Mouse (Mus musculus) cerebellum, adult (tissue): ENCODE results near the gene Tom1.

Source experiments
- ATAC-seq: cut with Nextera tagmentation; 2 replicates; pipeline ENCODE4 v1.9.2; 2017; ENCODE audit warnings: mild to moderate bottlenecking, moderate library complexity, mixed read lengths; ENCODE audit not compliant: insufficient number of reproducible peaks, low FRiP score, low TSS enrichment

Tom1 gene

DNA sequence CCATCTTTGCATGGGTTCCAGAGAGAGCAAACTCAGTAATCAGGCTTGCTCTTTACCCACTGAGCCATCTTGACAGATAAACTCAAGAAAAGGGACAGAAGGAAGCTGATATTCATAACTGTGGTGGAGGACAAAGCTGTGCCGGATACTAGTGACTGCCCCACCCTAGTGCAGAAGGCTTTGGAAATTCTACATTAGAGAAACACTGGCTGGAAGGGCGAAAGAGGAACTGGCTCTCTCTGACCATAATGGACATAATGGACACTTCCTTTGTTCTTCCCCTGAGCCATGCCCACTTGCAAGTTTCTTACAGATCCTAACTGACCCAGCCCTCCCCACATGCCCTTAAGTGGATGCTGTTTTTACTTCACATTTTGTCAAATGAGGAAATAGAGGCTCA, 52.5 kb downstream of the Tom1 start:
- no peak for ATAC-seq

GRCm38 (mm10) chr8:75087127-75087526, 53.6 kb downstream of the Tom1 start:
- ATAC-seq = no peak

DNA sequence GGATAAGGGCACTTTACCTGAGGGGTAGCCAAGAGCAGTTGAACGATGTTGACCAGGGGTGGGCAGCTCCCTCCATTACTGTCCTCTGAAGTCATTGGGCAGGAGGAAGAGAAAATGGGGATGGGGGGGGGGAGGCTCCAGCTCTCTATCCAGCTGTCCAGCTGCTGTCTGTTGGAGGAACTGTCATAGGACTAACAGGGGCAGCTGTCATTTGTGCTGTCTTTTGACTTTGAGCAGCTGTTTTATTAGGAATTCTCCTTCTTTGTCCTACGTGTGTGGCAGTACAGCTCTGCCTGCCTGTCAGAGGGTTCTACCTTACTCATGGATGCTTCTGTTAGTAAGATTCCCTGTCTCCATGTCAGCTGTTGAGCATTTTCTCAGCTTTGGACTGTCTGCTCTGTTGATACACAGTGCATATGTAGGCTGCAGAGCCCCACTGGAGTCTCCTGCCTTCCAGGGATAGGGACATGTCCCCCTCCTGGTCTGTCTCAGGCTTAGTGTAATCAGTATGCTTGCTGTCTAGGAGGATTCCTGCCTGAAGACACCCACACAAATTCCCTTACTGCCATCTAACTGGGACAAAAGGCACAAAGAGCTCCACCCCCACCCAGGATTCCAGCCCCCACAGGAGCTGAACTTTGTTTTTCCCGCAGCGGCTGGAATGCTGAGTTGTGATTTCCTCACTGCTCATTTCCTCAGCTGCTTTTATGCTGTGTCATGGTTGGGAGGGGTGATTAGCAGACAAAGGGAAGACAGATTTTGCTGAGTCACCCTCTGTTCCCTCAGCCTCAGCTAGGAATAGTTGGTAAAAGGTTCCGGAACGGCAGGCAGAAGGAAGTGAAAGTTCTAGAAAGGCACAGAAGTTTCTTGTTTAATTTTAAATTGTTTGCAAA, 55.7 kb downstream of the Tom1 start:
- no peak for ATAC-seq

GRCm38 (mm10) chr8:75090781-75091365, 57.4 kb downstream of the Tom1 start:
- no peak for ATAC-seq

GRCm38 (mm10) chr8:75093399-75094156, 60.1 kb downstream of the Tom1 start, which contains the start of gene Hmox1:
Gene Hmox1, plus strand, starts transcription at chr8:75093621.
- peak; percentile 80 for ATAC-seq

GRCm38 (mm10) chr8:75102956-75103355, 69.5 kb downstream of the Tom1 start:
- ATAC-seq = no peak

GRCm38 (mm10) chr8:75103376-75103878, 69.9 kb downstream of the Tom1 start:
- ATAC-seq = no peak

GRCm38 (mm10) chr8:75108527-75109235, 75.2 kb downstream of the Tom1 start:
- ATAC-seq = peak; percentile 74

DNA sequence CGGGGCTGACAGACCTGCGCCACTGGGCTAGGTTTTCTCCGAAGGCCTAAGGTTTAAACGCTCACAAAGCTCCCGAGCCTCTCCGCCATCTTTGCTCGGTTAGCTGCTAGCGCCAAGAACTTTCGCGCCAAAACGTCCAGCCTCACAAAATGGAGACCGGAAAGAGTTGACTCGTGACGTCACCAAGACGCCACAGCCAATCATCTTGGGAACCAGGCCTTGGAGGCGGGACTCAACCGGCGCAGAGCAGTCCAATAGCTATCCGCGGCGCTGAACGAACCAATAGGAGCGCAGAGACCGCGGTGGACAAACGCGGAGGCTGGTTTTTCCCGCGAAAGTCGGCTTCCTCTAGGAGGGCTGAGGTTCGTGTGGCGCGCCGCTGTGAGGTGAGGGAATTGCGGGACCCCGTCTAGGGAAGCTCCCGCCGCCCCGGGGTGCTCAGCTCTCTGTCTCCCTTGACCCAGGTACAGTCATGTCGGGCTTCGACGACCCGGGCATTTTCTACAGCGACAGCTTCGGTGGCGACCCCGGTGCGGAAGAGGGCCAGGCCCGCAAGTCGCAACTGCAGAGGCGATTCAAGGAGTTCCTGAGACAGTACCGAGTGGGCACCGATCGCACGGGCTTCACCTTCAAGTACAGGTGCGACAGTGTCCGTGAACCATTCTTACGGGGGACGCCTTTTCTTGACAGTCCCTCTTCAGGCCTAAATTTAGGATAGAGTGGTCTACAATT, 75.9 kb downstream of the Tom1 start, which contains the start of gene Mcm5:
TSS of gene Mcm5 (plus strand) at position 334 of the 732 bp plus-strand sequence.
- peak; percentile 96 for ATAC-seq

GRCm38 (mm10) chr8:75110093-75110492, 76.6 kb downstream of the Tom1 start:
- ATAC-seq = no peak

DNA sequence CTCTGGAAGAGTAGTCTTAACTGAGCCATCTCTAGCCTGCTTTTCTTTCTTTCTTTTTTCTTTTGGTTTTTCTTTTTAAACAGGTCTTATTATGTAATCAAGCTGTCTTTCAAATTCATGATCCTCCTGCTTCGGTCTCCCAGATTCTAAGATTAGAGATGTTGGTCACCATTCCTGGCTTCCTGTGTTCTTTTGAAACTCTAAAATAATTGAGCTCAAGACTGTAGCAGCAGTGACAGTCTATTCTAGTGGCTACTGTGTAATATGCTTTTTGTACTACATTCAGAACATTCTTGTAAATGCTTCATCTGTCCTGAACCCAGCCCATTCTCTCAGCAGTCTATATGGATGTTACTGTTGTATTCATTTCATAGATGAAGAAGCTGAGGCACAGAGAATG, 85.0 kb downstream of the Tom1 start:
- ATAC-seq = no peak

GRCm38 (mm10) chr8:75119287-75119686, 85.8 kb downstream of the Tom1 start:
- ATAC-seq = no peak
